Mouse (Mus musculus): ENCODE results near the gene T.

The T gene

DNA sequence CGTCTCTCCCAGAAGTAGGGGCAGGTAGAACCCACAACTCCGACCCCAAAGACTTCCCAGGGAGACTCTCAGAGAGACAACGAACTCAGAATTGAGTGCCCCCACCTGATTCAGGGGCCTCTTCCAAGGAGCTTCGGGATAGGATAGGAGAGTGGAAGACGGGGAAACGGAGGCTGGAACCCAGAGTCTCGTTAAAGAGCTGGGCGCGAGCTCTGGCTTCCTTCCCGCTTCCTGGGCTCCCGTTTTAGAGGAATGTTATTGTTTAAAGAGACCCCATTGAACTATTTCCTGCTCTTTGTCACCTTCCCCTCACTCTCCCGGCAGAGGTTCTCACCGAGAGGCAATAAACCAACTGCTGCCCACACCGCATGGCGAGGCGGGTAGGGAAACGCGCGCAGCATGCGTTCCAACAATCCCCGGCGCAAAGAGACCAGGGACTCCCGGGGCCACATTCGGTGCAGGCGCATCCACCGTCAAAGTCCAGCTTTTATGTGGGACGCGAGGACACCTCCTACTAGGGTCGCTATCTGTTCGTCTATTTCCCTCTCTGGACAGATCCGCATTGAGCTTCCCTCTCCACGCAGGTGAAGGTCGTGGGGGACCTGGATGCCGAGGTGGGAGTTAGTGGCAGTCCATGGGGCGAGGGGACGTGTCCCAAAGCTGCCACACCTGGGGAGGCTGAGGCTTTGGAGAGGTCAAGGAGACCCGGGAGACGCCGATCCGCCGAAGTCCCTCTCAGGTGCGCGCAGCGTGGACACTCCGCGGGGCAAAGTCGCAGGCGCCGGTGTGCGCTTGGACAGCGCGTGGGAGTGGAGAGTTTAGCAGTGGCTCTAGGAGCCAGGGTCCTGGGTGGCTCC is 874 bp upstream of the T start:
- no peak for DNase-seq

DNA sequence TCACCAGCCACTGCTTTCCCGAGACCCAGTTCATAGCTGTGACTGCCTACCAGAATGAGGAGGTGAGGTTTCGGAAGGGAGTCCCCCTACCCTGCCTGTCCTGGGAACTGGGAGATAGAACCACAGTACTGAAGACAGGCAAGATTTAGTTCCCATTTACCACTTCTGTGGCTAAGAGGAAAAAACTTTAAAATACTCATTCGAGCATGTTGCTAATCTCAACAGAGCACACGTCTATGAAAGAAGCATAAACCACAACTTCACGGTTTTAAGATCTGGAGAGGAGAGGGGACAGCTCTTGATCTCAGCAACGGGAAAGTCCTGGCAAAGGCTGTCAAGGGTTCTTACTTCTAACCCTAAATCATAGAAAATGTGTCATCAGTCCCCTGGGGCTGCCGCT is 2.0 kb downstream of the T start:
- DNase-seq, result no peak

DNA sequence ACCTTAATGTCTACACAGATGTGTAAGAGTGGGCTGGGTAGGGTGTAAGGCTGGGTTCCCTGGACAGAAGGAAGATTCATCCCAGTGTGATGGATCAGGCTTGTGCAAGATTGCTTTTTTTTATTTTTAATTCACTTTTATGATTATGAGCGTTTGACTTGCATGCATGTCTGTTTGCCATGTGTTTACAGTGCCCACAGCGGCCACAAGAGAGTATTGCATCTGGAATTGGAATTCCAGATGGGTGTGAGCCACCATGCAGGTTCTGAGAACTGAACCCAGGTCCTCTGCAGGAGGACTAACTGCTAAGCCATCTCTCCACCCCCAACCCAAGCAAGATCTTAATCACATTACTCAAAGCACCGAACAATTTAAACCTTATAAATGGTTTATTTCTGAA is 9.8 kb downstream of the T start:
- no peak for DNase-seq

DNA sequence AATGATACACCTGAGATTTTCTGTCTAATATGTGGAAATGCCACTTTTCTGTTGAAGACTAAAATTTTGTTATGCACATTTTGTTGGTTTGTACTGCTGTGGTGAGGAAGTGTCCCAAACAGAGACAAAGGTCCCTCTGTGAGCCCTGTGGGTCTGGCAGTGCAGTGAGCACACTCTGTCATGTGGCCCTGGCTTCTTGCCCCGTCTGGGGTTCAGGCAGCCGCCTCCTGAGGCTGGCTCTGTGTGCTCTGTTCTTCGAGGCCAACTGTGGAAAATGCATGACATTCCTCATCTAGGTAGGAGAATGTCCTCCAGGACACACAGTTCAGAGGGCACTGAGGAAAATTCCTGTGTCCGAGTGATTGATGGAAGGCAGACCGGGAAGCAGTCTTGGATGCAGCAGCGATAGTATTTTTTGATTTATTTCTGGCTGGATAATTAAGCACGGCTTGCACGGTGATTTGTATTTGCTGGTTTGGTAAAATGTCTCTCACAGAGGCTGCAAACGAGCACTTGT is 13.5 kb downstream of the T start:
- DNase-seq, result no peak

DNA sequence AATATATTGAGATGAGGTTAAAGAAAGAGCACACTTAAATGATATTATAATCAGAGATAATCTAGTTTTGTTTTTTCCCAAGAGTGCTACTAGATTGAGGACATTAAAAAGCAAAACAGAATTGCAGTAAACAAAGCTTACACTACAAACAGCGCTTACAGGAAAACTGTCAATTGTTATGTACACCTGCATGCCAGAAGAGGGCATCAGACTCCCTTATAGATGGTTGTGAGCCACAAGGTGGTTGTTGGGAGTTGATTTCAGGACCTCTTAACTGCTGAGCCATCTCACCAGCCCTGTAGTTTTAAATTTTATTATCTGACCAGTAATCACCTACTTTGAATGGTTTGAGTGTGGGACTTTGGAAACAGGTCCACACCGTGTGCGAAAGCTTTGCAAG is 14.1 kb downstream of the T start:
- no peak for DNase-seq

DNA sequence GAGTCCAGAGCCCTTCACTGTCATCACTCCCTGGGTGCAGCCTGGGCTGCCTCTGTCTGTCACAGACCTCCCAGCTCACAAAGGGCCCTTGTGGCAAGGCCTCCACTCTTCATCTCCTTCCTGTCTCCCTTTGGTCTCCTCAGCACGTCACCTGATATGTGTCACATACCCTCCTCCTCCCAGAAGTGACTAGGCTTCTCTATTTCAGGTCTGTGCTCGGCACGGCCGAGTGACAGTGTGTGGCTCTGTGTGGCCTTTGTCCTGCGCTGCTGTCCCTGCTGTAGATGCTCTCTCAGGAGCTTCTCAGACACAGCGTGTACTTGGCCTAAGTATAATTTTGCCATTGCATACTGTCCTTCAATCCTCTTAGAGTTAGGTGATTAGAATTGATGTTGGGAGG is 21.0 kb downstream of the T start:
- no peak for DNase-seq

DNA sequence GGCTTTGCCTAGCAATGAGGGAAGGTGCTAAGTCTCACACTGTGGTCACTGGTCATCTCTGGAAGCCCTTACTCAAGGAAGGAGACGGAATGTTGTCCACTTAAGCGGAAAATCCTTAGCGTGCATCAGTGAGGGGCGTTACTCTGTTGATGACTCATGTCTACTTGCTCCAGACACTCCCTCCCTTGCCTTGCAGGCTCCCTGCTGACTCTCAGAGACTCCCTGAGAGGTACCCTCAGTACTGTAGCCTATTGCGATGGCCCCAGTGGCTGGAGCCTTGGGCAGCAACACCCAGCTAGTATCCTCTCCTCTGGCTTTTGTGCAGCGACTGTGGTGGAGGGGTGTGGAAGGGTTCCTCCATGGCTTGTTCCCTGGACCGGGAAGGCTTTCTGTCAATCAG is 21.4 kb downstream of the T start:
- DNase-seq, result no peak

DNA sequence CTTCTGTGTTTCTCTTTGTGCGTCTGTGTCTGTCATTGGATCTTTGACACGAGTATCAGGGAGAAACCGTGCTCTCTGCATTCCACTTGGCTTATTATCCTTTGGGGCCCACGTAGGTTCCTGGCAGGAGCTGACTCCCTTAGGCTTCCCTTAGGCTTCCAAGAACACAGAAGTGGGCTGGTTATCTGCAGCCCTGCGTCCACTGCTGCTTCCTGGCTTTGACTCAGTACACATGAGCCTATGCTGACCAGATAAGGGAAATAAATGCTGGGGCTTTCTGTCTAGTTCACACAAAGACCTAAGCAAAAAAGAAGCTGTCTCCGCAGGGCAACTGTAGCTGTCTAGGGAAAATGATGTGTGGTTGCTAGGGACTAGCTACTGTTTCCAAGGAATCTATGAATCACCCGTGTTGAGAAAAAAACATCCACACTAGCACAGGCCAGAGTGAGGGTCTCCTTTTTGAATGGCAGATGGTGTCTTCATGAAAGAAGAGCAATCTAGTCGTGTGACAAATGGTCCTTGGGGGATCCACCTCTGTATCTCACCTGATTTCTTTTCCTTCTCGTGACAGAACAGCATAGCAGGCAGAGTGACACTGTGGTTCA is 22.7 kb downstream of the T start:
- DNase-seq, result no peak

DNA sequence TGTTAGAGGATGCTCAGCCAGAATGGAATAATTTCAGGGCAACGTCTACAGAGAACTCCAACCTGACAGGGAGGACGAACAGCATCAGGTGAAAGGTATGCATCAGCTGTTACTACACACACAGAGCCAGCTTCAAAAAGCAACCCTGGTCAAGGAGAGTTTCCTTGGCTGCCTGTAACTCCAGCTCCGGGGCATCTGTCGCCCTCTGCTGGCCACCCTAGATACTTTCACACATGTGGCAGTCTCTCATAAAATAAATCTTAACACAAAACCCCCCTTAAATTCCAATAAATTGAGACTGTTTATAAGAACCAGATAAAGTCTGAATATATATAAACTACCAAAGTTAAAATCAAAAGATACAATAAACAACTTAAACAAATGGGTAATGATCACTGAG is 27.3 kb downstream of the T start:
- DNase-seq, result peak; percentile 46

DNA sequence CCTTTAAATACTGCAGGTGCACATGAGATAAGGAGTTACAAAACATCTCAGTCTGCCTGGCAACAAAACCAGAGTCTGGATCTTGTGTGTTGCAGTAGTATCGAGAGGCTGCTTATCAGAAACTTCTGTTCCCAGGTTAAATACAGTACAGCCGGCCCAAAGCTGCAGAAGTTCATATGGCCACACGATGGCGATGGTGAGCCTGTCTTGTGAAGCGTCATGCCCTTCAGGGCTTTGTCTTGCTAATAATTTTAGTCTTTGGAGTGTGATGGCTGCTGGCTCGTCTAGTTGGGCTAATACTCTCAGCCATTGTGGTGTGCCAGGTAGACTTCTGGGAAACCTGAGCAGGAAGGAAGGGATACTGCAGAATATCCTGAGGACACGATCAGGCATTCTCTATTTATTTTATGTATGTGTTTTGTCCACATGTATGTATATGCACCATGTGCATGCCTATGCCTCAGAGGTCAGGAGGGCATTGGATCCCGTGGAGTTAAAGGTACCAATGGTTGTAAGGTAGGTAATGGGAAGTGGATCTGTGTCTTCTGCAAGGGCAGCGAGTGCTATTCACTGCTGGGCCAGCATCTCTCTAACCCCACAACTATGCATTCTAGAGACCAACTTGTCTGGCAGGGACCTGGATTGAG is 29.4 kb downstream of the T start:
- peak; percentile 63 for DNase-seq

DNA sequence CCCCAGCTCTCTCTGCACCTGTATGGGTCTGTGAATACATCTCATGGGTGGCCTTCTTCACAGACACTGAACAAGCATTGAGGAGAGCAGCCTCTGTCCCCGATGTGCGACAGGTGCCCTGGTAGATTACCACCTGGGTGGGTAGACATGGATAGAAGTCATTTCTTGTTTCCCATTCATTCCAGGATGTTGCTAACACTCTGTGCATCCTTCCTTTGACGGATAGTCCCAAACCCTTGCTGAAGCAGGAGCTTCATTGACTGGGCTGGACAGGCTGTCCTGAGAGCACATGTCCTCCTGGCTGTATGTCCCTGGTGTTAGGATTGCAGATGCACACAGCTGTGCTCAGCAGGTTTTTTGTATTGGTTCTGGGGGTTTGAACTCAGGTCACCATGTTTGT is 33.5 kb downstream of the T start:
- DNase-seq, result no peak

DNA sequence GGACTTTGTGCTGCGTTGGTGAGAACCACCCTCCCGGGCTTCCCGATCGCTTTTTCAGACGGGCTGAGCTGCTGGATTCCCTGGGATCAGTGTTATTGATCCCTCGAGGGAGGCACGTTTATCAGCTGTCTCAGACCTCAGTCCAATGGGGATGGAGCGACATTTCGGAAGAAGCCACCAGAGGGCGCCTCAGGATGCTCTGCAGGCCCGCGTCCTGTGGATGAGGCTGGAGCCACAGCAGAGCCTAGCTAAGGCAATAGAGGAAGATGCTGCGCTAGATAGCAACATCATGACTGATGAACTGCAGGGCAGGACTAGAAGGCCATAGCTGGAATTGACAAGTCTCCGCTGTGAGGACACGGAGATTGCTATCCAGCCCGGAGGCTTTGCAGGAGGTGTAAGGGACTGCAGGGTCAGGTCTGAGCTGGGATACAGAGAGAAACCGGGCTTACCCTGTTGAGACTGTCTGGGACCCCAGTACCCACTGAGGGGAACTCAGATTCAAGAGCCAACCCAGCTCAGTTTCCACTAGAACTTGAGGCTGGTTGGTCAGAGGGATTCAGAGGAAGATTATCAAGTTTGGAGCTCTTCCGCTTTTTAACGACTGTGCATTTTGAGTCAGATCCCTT is 34.6 kb downstream of the T start:
- peak; percentile 89 for DNase-seq

DNA sequence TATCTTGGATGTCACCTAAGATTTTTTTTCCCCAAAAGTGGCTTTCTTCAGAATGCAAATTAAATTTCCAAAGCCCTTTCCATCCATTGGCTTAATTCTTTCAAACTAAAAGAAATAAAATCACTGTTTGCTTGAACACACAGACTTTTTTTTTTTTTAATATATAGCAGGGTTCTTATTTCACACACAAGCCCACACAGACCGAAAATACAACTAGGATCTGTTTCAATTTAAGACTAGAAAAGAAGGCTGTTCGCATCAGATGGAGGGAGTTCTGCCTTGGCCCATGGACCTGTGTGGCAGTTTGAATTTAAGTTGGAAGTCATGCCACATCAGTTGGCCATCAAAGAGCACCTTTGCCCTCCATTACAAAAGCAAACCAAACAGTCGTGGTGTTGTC is 44.3 kb downstream of the T start:
- peak; percentile 35 for DNase-seq

DNA sequence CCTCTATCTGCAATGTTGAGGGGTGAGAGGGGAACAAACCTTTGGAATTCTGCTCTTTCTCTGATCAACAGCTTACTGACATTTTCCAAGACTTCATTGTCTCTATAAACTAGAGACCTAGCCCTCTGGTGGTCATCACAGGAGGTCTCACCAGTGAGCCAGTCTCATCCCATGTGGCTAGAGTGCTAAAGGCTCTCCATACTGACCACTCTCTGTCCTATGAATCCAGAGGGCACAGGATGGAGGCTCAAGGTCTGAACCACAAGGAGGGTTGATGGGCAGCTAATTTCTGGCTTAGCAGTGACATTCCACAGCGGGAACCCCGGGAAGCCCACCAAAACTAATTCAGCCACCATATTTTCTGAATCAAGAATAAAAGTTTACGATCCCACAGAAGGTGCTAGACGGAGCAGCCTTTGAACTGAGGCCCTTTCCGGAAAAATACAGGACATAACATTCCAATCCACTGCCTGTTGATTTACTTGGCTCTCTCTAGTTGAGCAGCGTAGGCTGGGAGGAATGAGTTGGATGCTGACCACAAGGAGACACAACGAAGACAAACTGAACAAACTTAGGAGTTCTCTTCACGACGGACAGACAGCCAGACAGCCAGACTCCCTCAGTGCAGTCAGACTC is 45.4 kb downstream of the T start:
- DNase-seq, result no peak

DNA sequence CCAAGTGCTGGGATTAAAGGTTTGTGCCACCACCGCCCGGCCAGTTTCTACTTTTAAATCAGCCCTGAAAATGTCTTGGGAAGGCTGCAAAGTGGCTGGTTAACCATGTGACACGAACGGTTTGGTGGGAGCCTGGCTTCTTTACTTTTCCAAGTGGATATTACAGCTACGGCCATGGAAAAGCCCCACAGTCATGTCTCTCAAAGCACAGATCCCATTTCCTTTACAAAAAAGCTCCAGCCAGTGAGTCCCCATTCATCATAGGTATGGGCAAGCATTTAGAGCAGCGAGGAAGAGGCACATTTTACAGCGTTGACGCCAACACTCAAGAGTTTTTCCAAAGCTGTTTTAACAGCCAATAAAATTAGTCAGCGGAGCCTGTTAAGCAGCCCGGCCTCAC is 47.6 kb downstream of the T start:
- DNase-seq, result no peak

DNA sequence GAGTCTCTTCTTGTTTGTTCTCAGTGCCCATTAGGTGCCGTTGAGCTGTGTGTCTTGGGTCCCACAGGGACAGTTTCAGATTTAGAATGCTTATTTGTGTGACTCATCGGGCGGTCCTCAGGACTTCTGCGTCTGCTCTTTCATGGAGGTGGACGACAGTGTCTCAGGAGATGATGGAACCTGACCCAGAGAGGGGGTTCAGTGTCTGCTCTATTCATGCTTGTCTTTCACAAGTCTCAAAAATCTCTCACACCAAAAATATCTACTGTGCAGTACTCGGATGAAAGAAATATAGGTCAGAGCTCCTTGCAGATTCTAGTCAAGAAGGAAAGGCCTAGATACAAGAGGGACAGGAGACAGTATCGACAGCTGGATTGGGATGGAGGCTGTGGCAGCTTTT is 48.7 kb downstream of the T start:
- peak; percentile 44 for DNase-seq

DNA sequence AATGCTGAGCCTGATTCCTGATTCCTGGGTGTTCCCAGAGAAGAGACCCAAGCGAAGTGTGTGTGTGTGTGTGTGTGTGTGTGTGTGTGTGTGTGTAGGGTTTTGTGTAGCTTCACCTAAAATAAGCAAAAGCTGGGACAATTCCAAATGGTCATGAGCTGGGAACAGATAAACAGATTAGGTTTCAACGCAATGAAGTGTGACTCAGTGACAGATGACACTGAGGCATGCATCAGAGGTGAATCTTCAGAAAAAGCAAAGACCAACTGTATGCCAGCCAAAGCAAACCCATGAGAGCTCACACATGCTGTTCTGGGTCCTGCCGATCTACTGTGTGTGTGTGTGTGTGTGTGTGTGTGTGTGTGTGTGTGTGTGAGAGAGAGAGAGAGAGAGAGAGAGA is 50.0 kb downstream of the T start:
- no peak for DNase-seq

DNA sequence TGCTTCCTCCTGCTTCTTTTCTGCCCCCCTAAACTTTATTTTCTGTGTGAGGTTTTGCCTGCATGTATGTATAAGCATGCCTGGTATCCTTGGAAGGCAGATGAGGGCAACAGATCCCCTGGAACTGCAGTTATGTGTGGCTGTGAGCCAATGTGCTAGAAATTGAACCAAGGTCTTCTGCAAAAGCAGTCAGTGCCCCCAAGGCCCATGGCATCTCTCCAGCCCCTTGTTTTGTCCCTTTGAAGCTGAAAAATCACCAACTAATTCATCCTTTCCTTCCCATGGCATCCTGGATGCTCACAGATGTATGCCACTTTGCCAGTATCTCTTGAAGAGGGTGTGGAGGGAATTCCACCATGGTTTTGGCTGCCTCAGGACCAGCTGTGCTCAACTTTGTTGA is 50.9 kb downstream of the T start:
- no peak for DNase-seq

DNA sequence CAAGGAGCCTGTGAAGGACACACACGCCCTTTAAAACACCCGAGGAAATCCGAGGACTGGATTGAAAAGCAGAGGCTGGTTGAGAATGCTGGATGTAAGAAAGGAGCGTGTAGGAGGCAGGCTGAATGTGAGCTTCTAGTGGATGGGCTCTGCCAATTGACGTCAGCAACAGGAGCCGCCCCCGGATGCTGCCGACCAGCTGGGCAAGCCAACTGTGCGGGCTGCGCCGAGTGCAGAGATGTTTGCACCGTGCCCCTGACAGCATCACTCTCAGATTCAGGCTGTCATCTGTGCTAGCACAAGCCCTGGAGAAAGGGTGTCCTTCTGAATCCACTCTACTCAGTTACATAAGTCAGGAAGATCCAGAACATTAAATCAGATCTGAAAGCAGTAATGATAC is 53.6 kb downstream of the T start:
- DNase-seq, result peak; percentile 97

DNA sequence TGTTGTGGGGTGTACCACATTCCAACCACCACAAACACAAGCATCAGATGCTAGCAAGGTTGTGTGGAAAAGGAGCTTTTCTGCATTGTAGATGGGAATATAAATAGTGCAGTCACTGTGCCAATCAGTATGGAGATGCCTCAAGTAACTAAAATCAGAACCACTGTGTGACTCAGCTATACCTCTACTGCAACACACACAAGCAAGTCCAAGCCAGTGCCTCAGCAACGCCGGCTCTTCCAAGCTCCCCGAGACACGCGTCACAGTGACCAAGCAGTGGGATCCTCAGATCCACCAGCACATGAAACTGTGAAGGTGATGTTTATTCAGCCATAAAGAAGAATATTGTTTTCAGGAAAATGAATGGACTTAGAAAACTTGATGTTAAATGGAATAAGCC is 56.7 kb downstream of the T start:
- peak; percentile 70 for DNase-seq
